Mouse (Mus musculus) E14TG2a.4 (cell line): Measurements from ENCODE around the gene Coro1c.

Experiments
- CTCF ChIP-seq: conservative IDR thresholded peaks from 2 replicates; pipeline ENCODE4 v1.5.1; 2014; ENCODE audit warnings: low read length
- NANOG ChIP-seq: IDR thresholded peaks from 2 replicates; pipeline ENCODE4 v1.6.1; 2014; ENCODE audit warnings: borderline replicate concordance, low read length, mixed read lengths
- POU5F1 ChIP-seq: IDR thresholded peaks from 2 replicates; pipeline ENCODE4 v1.6.1; 2014; ENCODE audit warnings: low read length, borderline replicate concordance

- TF ChIP-seq CTCF = no peak
- no peak for TF ChIP-seq NANOG
- no peak for TF ChIP-seq POU5F1
Observed at GRCm38 (mm10) chr5:113882566-113883383, 25.8 kb downstream of the Coro1c start.
